Mouse (Mus musculus) embryonic facial prominence, embryonic 12.5 days (tissue): ENCODE measurements around the gene Emp1. TPM values are rescaled to one million over a fixed set of nuclear protein-coding genes. Genes with fewer than 3 reads are reported as not detected.

Experiments
- ATAC-seq: fragments of 200-750 bp; cut with Nextera tagmentation; 2 replicates; pipeline ENCODE4 v1.8.0; 2017; ENCODE audit not compliant: insufficient number of reproducible peaks, insufficient read depth, low FRiP score, low TSS enrichment
- H3K27ac ChIP-seq: fragments of 300-500 bp; sonication (generic); 2 replicates; pipeline ENCODE4 v1.5.1; 2016; ENCODE audit warnings: mild to moderate bottlenecking
- H3K27me3 ChIP-seq: fragments of 300-500 bp; sonication (generic); 2 replicates; pipeline ENCODE4 v1.6.1; 2016; ENCODE audit warnings: mild to moderate bottlenecking, moderate library complexity
- H3K36me3 ChIP-seq: fragments of 300-500 bp; sonication (generic); 2 replicates; pipeline ENCODE4 v1.6.1; 2016; ENCODE audit warnings: mild to moderate bottlenecking
- H3K4me1 ChIP-seq: fragments of 300-500 bp; sonication (generic); 2 replicates; pipeline ENCODE4 v1.6.1; 2016
- H3K4me2 ChIP-seq: fragments of 300-500 bp; sonication (generic); replicated peaks from 2 replicates; pipeline ENCODE4 v1.6.1; 2016; ENCODE audit warnings: mild to moderate bottlenecking, moderate library complexity
- H3K4me3 ChIP-seq: fragments of 300-500 bp; sonication (generic); 2 replicates; pipeline ENCODE4 v1.5.1; 2016; ENCODE audit warnings: mild to moderate bottlenecking
- H3K9ac ChIP-seq: fragments of 300-500 bp; sonication (generic); 2 replicates; pipeline ENCODE4 v1.6.1; 2016; ENCODE audit warnings: mild to moderate bottlenecking, moderate library complexity
- H3K9me3 ChIP-seq: fragments of 300-500 bp; sonication (generic); 2 replicates; pipeline ENCODE4 v1.6.1; 2016; ENCODE audit warnings: mild to moderate bottlenecking, moderate library complexity
- WGBS: fragments of 180-500 bp; shearing (Covaris S2); methylation state at CpG from one replicate; pipeline ENCODE4 v1.1.7; 2016; 5-methylcytosine and 5-hydroxymethylcytosine counted together
- polyA plus RNA-seq: library from polyadenylated mRNA; unstranded; fragments of >200 nt; fragmentation: Nextera tagmentation; extraction: Ambion mirVana; gene quantifications from 2 replicates; pipeline ENCODE4 v1.2.1, GENCODE M21; 2016

Emp1 gene
- polyA plus RNA-seq, 1 experiment from 2014 or later, result 30.4 TPM

DNA sequence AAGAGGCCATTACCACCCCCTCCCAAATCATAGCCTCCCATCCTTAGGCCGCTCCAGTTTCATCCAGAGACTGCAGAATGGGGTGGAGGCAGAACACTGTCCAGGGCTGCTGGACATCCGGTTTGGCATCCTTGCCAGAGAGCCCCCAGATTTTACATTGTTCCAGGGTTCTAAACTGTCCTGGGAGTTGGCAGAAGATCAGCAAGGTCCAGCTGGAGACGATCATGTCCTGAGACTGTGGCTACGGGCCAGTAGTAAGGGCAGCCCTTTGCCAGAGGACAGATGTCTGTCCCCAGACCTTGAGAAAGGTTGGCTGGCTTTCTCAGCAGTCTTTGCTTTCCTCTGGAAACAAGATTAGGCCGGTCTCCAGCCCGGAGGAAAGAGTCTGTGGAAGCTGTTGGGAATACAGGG is 2.6 kb downstream of the Emp1 start:
- Histone ChIP-seq H3K4me3 (0 out of 2 replicates have a peak overlapping the region, but pooled peaks have one; percentile 16), H3K9me3 (no peaks in the 10 kb centered on the region), H3K27ac (peak overlapping the region; percentile 77), H3K27me3 (no peaks in the 10 kb centered on the region), H3K9ac (no peak overlapping the region), H3K36me3 (no peaks in the 10 kb centered on the region), H3K4me1 (peaks cover 37% of the 10 kb centered on the region), H3K4me2 (peak overlapping the region; percentile 34)
- WGBS, result 79% methylated on average over 6 of the region's 6 CpGs
- ATAC-seq, result no peak

DNA sequence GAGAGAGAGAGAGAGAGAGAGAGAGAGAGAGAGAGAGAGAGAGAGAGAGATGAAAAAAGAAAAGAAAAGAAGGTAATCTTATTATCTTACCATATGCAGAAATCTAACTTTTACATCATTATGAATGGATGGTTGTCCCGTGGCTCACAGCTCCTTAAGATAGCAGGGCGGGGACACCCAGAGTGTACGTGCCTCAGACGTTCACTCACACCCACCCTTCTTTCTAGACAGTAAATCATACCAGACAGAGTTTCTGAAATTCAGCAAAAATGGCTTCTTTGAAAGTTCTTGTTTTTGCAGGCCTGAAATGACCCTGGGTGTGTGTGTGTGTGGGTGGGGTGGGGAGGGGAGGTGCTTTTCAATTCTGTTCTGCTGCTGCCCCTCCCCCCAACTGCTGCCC is 3.3 kb downstream of the Emp1 start:
- H3K4me2 ChIP-seq, result no peak overlapping the region
- 69% methylated on average over 4 of the region's 4 CpGs for WGBS
- ATAC-seq, result no peak
- peak overlapping the region; percentile 77; the same call in 1 of the 2 replicates for H3K27ac ChIP-seq
- H3K9me3 ChIP-seq, result no peaks in the 10 kb centered on the region
- peaks cover 33% of the 10 kb centered on the region for H3K4me1 ChIP-seq
- H3K9ac ChIP-seq, result no peak overlapping the region
- H3K36me3 ChIP-seq, result no peaks in the 10 kb centered on the region
- no peaks in the 10 kb centered on the region for H3K27me3 ChIP-seq
- H3K4me3 ChIP-seq, result no peak overlapping the region

DNA sequence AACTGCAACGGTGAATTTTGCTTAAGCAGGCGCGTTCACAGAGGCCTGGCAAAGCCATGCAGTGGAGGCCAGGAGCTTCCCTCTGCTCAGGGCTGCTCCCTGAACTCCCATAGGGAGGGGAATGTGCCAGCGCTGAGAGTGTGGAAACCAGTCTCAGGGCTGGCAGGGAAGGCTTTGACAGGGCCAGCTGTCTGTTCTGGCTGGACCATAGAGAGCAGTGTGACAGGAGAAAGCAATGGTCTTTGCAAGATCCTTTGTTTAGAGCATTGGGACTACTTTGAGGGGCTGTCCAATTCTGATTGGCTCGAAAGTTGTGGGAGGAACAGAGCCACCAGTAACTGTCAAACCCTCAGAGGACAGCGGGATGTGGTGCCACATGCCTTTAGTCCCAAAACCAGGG is 5.9 kb downstream of the Emp1 start:
- Histone ChIP-seq H3K4me3 (no peak overlapping the region), H3K9me3 (no peaks in the 10 kb centered on the region), H3K36me3 (no peaks in the 10 kb centered on the region), H3K4me2 (no peak overlapping the region), H3K27ac (peak overlapping the region; percentile 33; the same call in 1 of the 2 replicates), H3K4me1 (peaks cover 22% of the 10 kb centered on the region; the same call in 1 of the 2 replicates), H3K27me3 (no peaks in the 10 kb centered on the region), H3K9ac (no peak overlapping the region)
- 62% methylated on average over 6 of the region's 6 CpGs for WGBS
- ATAC-seq, result no peak

DNA sequence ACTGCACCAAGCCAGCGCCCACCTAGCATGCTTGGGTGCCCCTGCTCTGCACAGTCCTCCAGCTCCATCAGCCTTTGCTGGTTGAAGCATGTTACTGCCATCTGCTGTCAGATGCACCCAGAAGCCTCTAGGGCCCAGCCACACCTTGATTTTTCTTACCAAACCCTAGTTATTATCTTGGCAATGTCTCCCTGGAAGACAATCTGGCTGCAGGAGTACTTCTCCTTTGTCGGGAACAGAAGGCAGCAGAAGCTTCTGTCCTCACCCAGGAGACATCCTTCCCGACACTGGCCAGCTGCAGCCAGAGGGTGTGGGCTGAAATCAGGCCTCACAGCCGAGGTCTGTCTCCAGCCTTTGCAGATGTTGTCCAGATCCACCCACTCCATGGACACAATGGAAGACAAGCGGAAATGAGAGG is 7.2 kb downstream of the Emp1 start:
- Histone ChIP-seq H3K27me3 (no peaks in the 10 kb centered on the region), H3K9ac (no peak overlapping the region), H3K4me2 (no peak overlapping the region), H3K36me3 (no peaks in the 10 kb centered on the region), H3K4me1 (peaks cover 18% of the 10 kb centered on the region; the same call in 1 of the 2 replicates), H3K4me3 (no peak overlapping the region), H3K27ac (peak overlapping the region; percentile 63), H3K9me3 (no peaks in the 10 kb centered on the region)
- ATAC-seq, result no peak
- WGBS, result 60% methylated on average over 5 of the region's 5 CpGs

DNA sequence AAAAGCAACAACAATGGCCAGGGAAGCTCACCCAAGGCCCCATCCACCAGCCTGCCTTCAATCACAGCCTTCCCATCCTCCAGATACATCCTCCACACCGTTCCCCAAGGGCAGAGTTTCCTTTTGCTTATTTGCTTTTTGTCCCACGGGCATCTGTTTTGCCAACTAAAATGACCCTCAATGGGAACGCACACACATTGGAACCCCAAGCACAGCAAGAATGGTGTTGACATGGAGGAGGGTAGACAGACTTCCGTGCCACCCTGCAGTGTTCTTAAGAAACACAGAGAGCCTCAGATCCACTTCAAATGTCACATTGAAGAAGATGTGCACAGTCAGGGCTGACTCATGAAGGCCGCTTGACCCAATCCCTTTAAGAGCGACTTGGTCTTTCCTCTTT is 8.6 kb downstream of the Emp1 start:
- Histone ChIP-seq H3K27me3 (no peaks in the 10 kb centered on the region), H3K9ac (no peak overlapping the region), H3K9me3 (no peaks in the 10 kb centered on the region), H3K4me2 (no peak overlapping the region), H3K27ac (no peak overlapping the region), H3K4me3 (no peak overlapping the region), H3K4me1 (peaks cover 22% of the 10 kb centered on the region; the same call in 1 of the 2 replicates), H3K36me3 (no peaks in the 10 kb centered on the region)
- ATAC-seq, result no peak
- 79% methylated on average over 6 of the region's 6 CpGs for WGBS

DNA sequence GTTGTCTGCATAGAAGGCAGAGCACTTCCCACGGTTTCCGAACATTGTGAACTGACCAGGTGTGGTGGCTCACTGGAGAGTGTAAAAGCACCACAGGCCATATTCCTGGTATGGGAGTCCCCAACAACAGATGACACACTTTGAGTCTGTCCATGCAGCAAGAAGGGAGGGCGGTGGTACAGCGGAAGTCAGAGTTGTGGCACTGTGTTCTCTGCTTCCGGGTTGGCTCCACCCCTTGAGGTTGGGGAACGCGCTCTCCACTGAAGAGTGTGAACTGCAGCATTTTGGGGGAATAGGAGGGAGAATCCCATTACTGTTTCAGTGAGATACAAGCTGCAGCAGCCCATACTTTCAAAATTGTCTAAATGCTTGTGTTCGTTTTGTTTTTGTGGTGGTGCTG is 11.0 kb downstream of the Emp1 start:
- no peak for ATAC-seq
- Histone ChIP-seq H3K9me3 (no peaks in the 10 kb centered on the region), H3K4me1 (peaks cover 23% of the 10 kb centered on the region; the same call in 1 of the 2 replicates), H3K27me3 (no peaks in the 10 kb centered on the region), H3K27ac (no peak overlapping the region), H3K9ac (no peak overlapping the region), H3K4me3 (no peak overlapping the region), H3K36me3 (no peaks in the 10 kb centered on the region), H3K4me2 (no peak overlapping the region)
- WGBS, result 87% methylated on average over 8 of the region's 8 CpGs

DNA sequence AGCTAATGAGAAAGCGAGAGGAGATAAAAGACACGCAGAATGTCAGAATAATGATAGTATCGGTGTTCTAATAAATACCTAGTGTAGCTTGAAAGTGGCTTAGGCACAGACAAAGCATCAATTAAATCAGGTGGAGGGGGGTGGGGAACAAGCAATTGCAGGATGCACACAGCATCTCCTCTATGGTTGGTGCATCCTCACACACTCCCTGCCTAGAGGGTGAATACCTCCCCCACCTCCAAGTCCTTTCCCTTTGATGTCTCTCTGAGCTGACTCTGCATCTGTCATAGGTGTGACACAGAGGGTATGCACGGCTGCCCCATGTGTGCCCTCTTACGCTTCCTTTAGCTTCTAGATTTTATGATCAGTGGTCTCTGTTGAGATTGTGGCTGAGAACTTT is 13.5 kb downstream of the Emp1 start:
- no peaks in the 10 kb centered on the region for H3K36me3 ChIP-seq
- H3K9me3 ChIP-seq, result no peaks in the 10 kb centered on the region
- ATAC-seq, result no peak
- H3K4me2 ChIP-seq, result no peak overlapping the region
- WGBS, result 57% methylated on average over 5 of the region's 5 CpGs
- no peak overlapping the region for H3K9ac ChIP-seq
- H3K4me3 ChIP-seq, result no peak overlapping the region
- H3K4me1 ChIP-seq, result peaks cover 9% of the 10 kb centered on the region; the same call in 1 of the 2 replicates
- H3K27me3 ChIP-seq, result no peaks in the 10 kb centered on the region
- no peak overlapping the region for H3K27ac ChIP-seq

DNA sequence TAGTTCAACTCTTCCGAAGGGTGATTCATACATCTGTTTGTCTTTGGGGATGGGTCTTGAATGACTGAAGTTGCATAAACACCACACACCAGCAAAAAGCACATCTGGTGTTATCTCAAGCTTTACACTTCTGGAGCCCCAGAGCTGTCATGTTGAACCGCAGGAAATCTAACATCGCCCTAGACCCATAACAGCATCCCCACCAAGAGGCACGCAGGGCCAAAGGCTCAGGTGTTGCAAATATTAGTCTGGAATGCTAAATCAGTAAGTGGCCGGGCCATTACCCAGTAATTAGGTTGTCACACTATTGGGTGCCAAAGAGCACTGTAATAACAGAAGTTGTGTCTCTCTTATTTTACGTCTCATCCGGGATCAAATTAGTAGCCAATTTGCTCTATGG is 13.9 kb downstream of the Emp1 start:
- Histone ChIP-seq H3K9ac (no peak overlapping the region), H3K27ac (no peak overlapping the region), H3K4me3 (no peak overlapping the region), H3K27me3 (no peaks in the 10 kb centered on the region), H3K4me1 (peaks cover 9% of the 10 kb centered on the region; the same call in 1 of the 2 replicates), H3K4me2 (no peak overlapping the region), H3K36me3 (no peaks in the 10 kb centered on the region), H3K9me3 (no peaks in the 10 kb centered on the region)
- ATAC-seq, result no peak
- 61% methylated on average over 7 of the region's 7 CpGs for WGBS

DNA sequence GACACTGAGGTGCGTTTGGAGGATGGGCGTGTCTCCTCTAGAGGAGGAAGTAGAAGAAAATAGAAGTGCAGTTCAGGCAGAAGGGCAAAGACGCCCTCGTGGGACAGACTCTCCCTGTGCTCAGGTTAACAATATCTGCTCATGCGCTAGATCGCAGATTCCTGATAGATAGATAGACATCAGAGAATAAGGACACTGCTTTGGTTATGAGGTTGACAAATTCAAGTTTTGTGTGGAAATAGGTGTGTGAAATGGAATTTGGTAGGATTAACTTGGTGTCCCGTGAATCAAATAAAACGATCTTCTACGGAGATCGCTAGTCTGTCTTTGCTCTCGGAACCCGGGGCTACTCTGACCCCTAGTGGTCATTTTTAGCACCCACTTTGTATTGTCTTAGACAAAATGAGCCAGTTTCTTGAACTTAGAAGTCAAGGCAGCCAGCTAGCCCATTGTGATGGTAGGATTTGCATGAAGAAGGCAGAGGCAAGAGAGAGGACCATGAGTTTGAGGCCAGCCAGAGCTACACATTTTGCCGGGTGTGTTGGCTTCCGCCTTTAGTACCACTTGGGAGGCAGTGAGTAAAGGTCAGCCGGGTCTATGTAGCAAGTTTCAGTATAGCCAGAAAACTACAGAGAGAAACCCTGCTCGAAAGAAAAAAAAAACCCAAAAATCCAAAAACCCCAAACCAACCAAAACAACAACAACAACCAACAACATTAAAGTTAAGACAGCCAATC is 15.4 kb downstream of the Emp1 start:
- H3K36me3 ChIP-seq, result 0 out of 2 replicates have a peak, but pooled peaks cover 2% of the 10 kb centered on the region
- WGBS, result 22% methylated on average over 16 of the region's 16 CpGs
- H3K9ac ChIP-seq, result no peak overlapping the region; the same call in 1 of the 2 replicates
- H3K4me2 ChIP-seq, result peak overlapping the region; percentile 40
- peaks cover 9% of the 10 kb centered on the region; the same call in 1 of the 2 replicates for H3K4me1 ChIP-seq
- H3K27ac ChIP-seq, result no peak overlapping the region
- H3K9me3 ChIP-seq, result no peaks in the 10 kb centered on the region
- no peak for ATAC-seq
- peak overlapping the region; percentile 17; the same call in 1 of the 2 replicates for H3K4me3 ChIP-seq
- no peaks in the 10 kb centered on the region for H3K27me3 ChIP-seq

DNA sequence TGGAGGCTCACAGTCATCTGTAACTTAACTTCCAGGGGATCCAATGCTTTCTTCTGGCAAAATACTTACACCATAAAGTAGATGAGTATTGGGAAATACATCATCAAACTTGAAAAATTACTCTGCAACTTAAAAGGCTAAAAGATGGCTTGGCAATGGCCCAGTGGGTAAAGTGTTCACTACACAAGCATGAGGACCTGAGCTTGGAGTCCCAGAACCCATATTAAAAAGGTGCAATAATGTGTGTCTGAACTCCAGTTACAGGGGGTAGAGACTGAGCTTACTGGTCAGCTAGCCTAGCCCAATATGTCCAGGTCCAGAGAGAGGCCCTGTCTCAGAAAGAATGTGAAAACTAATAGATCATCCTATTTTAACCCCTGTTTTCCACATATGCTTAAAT is 21.6 kb downstream of the Emp1 start:
- H3K4me3 ChIP-seq, result no peak overlapping the region
- no peak overlapping the region for H3K9ac ChIP-seq
- no peaks in the 10 kb centered on the region for H3K9me3 ChIP-seq
- H3K4me1 ChIP-seq, result no peaks in the 10 kb centered on the region
- H3K4me2 ChIP-seq, result no peak overlapping the region
- no peak for ATAC-seq
- no peak overlapping the region for H3K27ac ChIP-seq
- H3K36me3 ChIP-seq, result 0 out of 2 replicates have a peak, but pooled peaks cover 2% of the 10 kb centered on the region
- no peaks in the 10 kb centered on the region for H3K27me3 ChIP-seq

DNA sequence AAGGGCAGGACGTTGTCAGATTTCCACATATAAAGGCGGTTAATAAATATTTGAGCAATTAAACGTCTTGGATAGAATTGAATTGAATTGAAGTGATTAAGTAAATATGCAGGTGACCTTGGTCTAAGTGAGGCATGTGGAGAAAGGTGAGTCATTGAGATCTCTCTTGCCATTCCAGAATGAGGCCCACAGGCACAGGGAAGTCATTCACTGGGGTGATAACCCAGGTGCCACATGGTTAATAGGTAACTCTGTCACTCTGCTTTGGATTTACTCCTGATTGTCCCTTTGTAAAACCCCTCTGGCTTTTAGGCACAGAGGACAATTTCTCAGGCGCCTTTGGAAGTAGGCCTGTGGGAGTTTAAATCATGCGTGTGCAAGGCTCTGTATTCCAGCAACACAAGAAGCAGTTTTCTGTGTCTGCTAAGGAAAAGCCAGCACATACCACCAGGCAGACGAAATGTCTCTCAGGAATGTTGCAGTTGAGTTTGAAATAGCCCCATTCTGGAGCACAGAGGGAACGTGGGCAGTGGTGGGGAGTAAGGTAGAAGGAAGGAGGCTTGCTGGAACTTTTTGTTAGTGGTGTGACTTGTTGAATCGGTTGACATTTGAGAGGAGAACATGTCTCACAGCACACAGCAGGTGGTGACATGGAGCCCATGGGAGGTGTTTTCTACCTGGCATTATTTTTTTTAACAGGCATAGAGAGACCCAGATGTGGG is 23.6 kb downstream of the Emp1 start:
- 0 out of 2 replicates have a peak, but pooled peaks cover 2% of the 10 kb centered on the region for H3K36me3 ChIP-seq
- H3K9me3 ChIP-seq, result no peaks in the 10 kb centered on the region
- H3K4me3 ChIP-seq, result no peak overlapping the region
- no peaks in the 10 kb centered on the region for H3K27me3 ChIP-seq
- H3K4me1 ChIP-seq, result no peaks in the 10 kb centered on the region
- H3K4me2 ChIP-seq, result no peak overlapping the region
- ATAC-seq, result no peak
- no peak overlapping the region for H3K9ac ChIP-seq
- 75% methylated on average over 8 of the region's 8 CpGs for WGBS
- H3K27ac ChIP-seq, result no peak overlapping the region

DNA sequence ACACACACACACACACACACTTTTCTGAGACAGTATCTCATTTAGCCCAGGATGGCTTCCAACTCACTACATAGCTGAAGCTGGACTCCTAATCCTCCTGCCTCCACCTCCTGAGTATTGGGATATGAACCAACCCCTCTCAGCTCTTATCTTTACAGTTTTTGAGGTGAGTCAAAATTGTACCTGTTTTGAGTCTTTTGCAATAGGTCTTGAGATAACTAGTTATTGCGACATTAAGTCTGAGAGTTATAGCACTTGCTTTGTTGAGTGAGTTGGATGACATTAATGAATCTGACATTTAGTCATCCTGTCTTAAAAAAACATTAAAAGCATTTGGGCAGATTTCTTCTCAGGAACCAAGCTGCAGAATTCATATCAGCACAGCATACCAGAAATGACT is 25.3 kb downstream of the Emp1 start:
- no peaks in the 10 kb centered on the region for H3K9me3 ChIP-seq
- no peaks in the 10 kb centered on the region for H3K27me3 ChIP-seq
- WGBS, result 86% methylated on average over 1 of the region's 1 CpGs
- H3K36me3 ChIP-seq, result no peaks in the 10 kb centered on the region
- H3K4me3 ChIP-seq, result no peak overlapping the region
- no peak overlapping the region for H3K27ac ChIP-seq
- no peak for ATAC-seq
- no peak overlapping the region for H3K9ac ChIP-seq
- no peak overlapping the region for H3K4me2 ChIP-seq
- H3K4me1 ChIP-seq, result no peaks in the 10 kb centered on the region
